Mouse (Mus musculus): ENCODE data around the gene Exoc6b.

GRCm38 (mm10) chr6:85087425-85087824 lies 18.1 kb upstream of the Exoc6b start:
- TF ChIP-seq CTCF (IDR thresholded peaks at IDR 0.05; ENCODE audit: low read depth, low read length) (no peak), POLR2A (IDR thresholded peaks at IDR 0.05; ENCODE audit: extremely low read depth, insufficient read depth, low read length) (no peak)
